Mouse (Mus musculus) limb, embryonic 14.5 days (tissue): ENCODE results near the gene Crk. TPM values are rescaled to one million over a fixed set of nuclear protein-coding genes. Genes with fewer than 3 reads are reported as not detected.

ENCODE experiments used
- ATAC-seq: fragments of 200-750 bp; cut with Nextera tagmentation; 2 replicates; pipeline ENCODE4 v1.8.0; 2017; ENCODE audit warnings: low read depth, moderate number of reproducible peaks, moderate TSS enrichment; ENCODE audit not compliant: low FRiP score
- DNase-seq: peaks from one replicate; pipeline ENCODE4 v3.0.0-alpha.2; 2015; ENCODE audit warnings: low spot score
- H3K27ac ChIP-seq: fragments of 300-500 bp; sonication (generic); replicated peaks from 2 replicates; pipeline ENCODE4 v1.5.1; 2014; ENCODE audit warnings: low read depth, mild to moderate bottlenecking, low read length, moderate library complexity, mixed read lengths
- H3K27me3 ChIP-seq: fragments of 300-500 bp; sonication (generic); 2 replicates; pipeline ENCODE4 v1.6.1; 2014; ENCODE audit warnings: low read length, mixed read lengths; ENCODE audit not compliant: control insufficient read depth, insufficient read depth
- H3K36me3 ChIP-seq: fragments of 300-500 bp; sonication (generic); 2 replicates; pipeline ENCODE4 v1.6.1; 2014; ENCODE audit warnings: mild to moderate bottlenecking, low read length, moderate library complexity, mixed read lengths; ENCODE audit not compliant: control insufficient read depth, insufficient read depth
- H3K4me1 ChIP-seq: fragments of 300-500 bp; sonication (generic); 2 replicates; pipeline ENCODE4 v1.6.1; 2014; ENCODE audit warnings: antibody characterized with exemption, low read length, mixed read lengths; ENCODE audit not compliant: control insufficient read depth, insufficient read depth
- H3K4me2 ChIP-seq: fragments of 300-500 bp; sonication (generic); replicated peaks from 2 replicates; pipeline ENCODE4 v1.6.1; 2014; ENCODE audit warnings: low read depth, mild to moderate bottlenecking, low read length, moderate library complexity; ENCODE audit not compliant: severe bottlenecking
- H3K4me3 ChIP-seq: fragments of 300-500 bp; sonication (generic); replicated peaks from 2 replicates; pipeline ENCODE4 v1.5.1; 2014; ENCODE audit warnings: low read length
- H3K9ac ChIP-seq: fragments of 300-500 bp; sonication (generic); 2 replicates; pipeline ENCODE4 v1.6.1; 2014; ENCODE audit warnings: mild to moderate bottlenecking, low read depth, low read length, moderate library complexity; ENCODE audit not compliant: severe bottlenecking
- H3K9me3 ChIP-seq: fragments of 300-500 bp; sonication (generic); 2 replicates; pipeline ENCODE4 v1.6.1; 2016; ENCODE audit warnings: low read length; ENCODE audit not compliant: control insufficient read depth
- POLR2A ChIP-seq: fragments of 200-500 bp; IDR thresholded peaks from 2 replicates; pipeline ENCODE4 v1.8.0; 2012; ENCODE audit warnings: inconsistent platforms, mild to moderate bottlenecking, moderate library complexity, borderline replicate concordance; ENCODE audit not compliant: insufficient read depth, insufficient read length; ENCODE audit errors: extremely low read depth
- WGBS: fragments of 180-500 bp; shearing (Covaris S2); extraction: QIAGEN DNeasy Blood & Tissue Kit; methylation state at CpG from one replicate; pipeline ENCODE4 v1.1.7; 2014; 5-methylcytosine and 5-hydroxymethylcytosine counted together
- polyA plus RNA-seq, 2 experiments: library from polyadenylated mRNA; depleted of rRNA in 1 of 2; stranded (reverse) in 1 of 2; unstranded in 1 of 2; fragments of >200 nt; fragmentation: Nextera tagmentation in 1 of 2; extraction: Ambion mirVana in 1 of 2; gene quantifications; 2 replicates each; pipeline versions ENCODE4 v1.2.1 to v1.2.3; 2012 to 2014

The Crk gene
- polyA plus RNA-seq, 2 experiments: 78.2 to 103 TPM

GRCm38 (mm10) chr11:75736978-75737377 lies 57.9 kb downstream of the Crk start:
- H3K4me2 ChIP-seq: no peak overlapping the region
- no peak for TF ChIP-seq POLR2A
- DNase-seq (no peak), ATAC-seq (no peak)
- no peaks in the 10 kb centered on the region for H3K27me3 ChIP-seq
- H3K9me3 ChIP-seq: no peaks in the 10 kb centered on the region
- no peak overlapping the region for H3K4me3 ChIP-seq
- H3K4me1 ChIP-seq: peaks cover 48% of the 10 kb centered on the region
- WGBS: 56% methylated on average over 3 of the region's 3 CpGs
- H3K36me3 ChIP-seq: peaks cover 11% of the 10 kb centered on the region
- H3K27ac ChIP-seq: no peak overlapping the region
- no peak overlapping the region for H3K9ac ChIP-seq

GRCm38 (mm10) chr11:75737806-75738476 lies 58.9 kb downstream of the Crk start:
- DNase-seq (no peak), ATAC-seq (no peak)
- peaks cover 45% of the 10 kb centered on the region for H3K4me1 ChIP-seq

DNA sequence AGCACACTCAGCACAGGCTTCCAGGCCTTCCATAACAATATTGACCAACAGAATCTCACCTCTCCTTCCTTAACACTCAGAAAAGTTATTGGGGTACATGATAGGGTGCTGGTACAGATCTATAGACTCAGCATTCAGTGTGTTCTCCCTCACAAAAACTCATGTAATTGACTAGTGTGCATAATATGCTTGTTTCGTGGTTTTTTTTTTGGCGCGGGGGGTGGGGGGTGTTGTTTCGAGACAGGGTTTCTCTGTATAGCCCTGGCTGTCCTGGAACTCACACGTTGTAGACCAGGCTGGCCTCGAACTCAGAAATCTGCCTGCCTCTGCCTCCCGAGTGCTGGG lies 59.4 kb downstream of the Crk start:
- Histone ChIP-seq H3K4me1 (peaks cover 45% of the 10 kb centered on the region), H3K36me3 (peaks cover 19% of the 10 kb centered on the region), H3K4me2 (no peak overlapping the region), H3K9ac (no peak overlapping the region), H3K27ac (no peak overlapping the region; the same call in 1 of the 2 replicates), H3K27me3 (no peaks in the 10 kb centered on the region), H3K4me3 (no peak overlapping the region), H3K9me3 (no peaks in the 10 kb centered on the region)
- ATAC-seq (no peak), DNase-seq (no peak)
- no peak for TF ChIP-seq POLR2A
- 92% methylated on average over 7 of the region's 7 CpGs for WGBS

More at GRCm38 (mm10) chr11:75737806-75738476, 58.9 kb downstream of the Crk start:
- no peaks in the 10 kb centered on the region for H3K27me3 ChIP-seq
- no peak overlapping the region; the same call in 1 of the 2 replicates for H3K27ac ChIP-seq
- no peak overlapping the region for H3K9ac ChIP-seq
- no peak for TF ChIP-seq POLR2A
- no peak overlapping the region for H3K4me2 ChIP-seq
- no peak overlapping the region for H3K4me3 ChIP-seq
- 91% methylated on average over 2 of the region's 2 CpGs for WGBS
- H3K9me3 ChIP-seq: no peaks in the 10 kb centered on the region
- H3K36me3 ChIP-seq: peaks cover 15% of the 10 kb centered on the region

DNA sequence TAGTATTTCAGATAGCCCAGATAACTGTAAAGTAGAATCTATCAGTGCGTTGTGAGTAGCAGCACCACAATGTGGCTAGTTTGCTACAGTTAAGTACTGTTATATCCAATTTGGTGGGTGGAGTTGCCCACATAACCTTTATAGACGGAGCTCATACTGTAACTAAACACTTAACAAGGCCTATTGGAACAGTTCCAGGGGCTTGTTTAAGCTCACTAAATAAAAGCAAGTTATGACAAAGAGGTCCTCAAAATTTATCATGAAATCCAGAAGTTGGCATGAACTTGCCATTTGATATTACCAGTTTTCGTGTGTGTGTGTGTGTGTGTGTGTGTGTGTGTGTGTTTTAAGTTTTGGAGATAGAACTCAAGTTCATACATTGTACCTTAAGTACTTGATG lies 61.1 kb downstream of the Crk start:
- no peak for ATAC-seq
- H3K4me1 ChIP-seq: peaks cover 37% of the 10 kb centered on the region
- H3K27ac ChIP-seq: no peak overlapping the region
- WGBS: 42% methylated on average over 3 of the region's 3 CpGs
- H3K27me3 ChIP-seq: no peaks in the 10 kb centered on the region
- no peaks in the 10 kb centered on the region for H3K9me3 ChIP-seq
- no peak for TF ChIP-seq POLR2A
- DNase-seq: peak; percentile 43
- no peak overlapping the region for H3K4me3 ChIP-seq
- no peak overlapping the region for H3K9ac ChIP-seq
- H3K36me3 ChIP-seq: peaks cover 20% of the 10 kb centered on the region
- no peak overlapping the region for H3K4me2 ChIP-seq

- Histone ChIP-seq H3K9me3 (no peaks in the 10 kb centered on the region), H3K4me3 (no peak overlapping the region), H3K27ac (no peak overlapping the region), H3K27me3 (no peaks in the 10 kb centered on the region), H3K9ac (no peak overlapping the region), H3K4me1 (peaks cover 26% of the 10 kb centered on the region), H3K36me3 (peaks cover 20% of the 10 kb centered on the region), H3K4me2 (no peak overlapping the region)
- no peak for TF ChIP-seq POLR2A
- no peak for ATAC-seq
- 47% methylated on average over 3 of the region's 3 CpGs for WGBS
- DNase-seq: no peak
Measured at GRCm38 (mm10) chr11:75741615-75742014, 62.6 kb downstream of the Crk start.
